Comparison of ENCODE assay signal across 8 mouse cellular contexts in genomic region chr4:154855721-154856479, GRCm38 (mm10). TPM values are rescaled to one million over a fixed set of nuclear protein-coding genes. Genes with fewer than 3 reads are reported as not detected.
DNase-seq lines count a peak whose midpoint lies in the region; ATAC-seq and TF ChIP-seq lines count a peak whose summit lies in the region.

No protein-coding gene starts in this region.

- no peaks in the 10 kb centered on the region for H3K9me3 ChIP-seq in hindbrain, embryonic 13.5 days

- H3K27ac ChIP-seq in hindbrain, embryonic 13.5 days: peak overlapping the region; percentile 89

- ATAC-seq in hindbrain, embryonic 13.5 days (ENCODE audit: low FRiP score): peak; percentile 97

- no peaks in the 10 kb centered on the region for H3K36me3 ChIP-seq in hindbrain, embryonic 13.5 days

- peak overlapping the region; percentile 51 for H3K4me3 ChIP-seq in hindbrain, embryonic 13.5 days
- H3K4me3 ChIP-seq in lung, adult 2 months (replicated peaks; ENCODE audit: extremely low read depth, low read depth, low read length): peak overlapping the region; percentile 38

- peak overlapping the region; percentile 81 for H3K4me2 ChIP-seq in hindbrain, embryonic 13.5 days

- peaks cover 14% of the 10 kb centered on the region for H3K4me1 ChIP-seq in hindbrain, embryonic 13.5 days (replicated peaks)
- peaks cover 4% of the 10 kb centered on the region; the same call in 1 of the 2 replicates for H3K4me1 ChIP-seq in lung, adult 2 months (ENCODE audit: control insufficient read depth, insufficient read depth, low read length)

- 0 out of 2 replicates have a peak, but pooled peaks have one; percentile 9 for TF ChIP-seq CTCF in lung, adult 2 months (IDR thresholded peaks at IDR 0.05; ENCODE audit: insufficient read depth, low read length)

- under 1% methylated on average over 71 of the region's 110 CpGs for WGBS in hindbrain, embryonic 13.5 days
- under 1% methylated on average over 110 of the region's 110 CpGs for WGBS in lung, adult 2 months

- TF ChIP-seq POLR2A in lung, adult 2 months (IDR thresholded peaks at IDR 0.05; ENCODE audit: borderline replicate concordance, extremely low read depth, low read depth, low read length): no peak

- H3K9ac ChIP-seq in hindbrain, embryonic 13.5 days: peak overlapping the region; percentile 84

- DNase-seq in adrenal gland, adult (ENCODE audit: inconsistent age in 2 of 2, low spot score in 1 of 2): peak; percentile 75 to 91
- peak; percentile 92 to 95 for DNase-seq in cerebellum, postnatal 36 days
- peak; percentile 92 to 94 for DNase-seq in frontal cortex, postnatal 36 days (ENCODE audit: low spot score in 2 of 2)
- DNase-seq in layer of hippocampus, adult 9-11 months: peak; percentile 90
- peak; percentile 60 for DNase-seq in lung, adult 2 months
- DNase-seq in ovary, adult 18-20 months (ENCODE audit: low spot score): peak; percentile 80
- DNase-seq in urinary bladder, adult 2 months (ENCODE audit: low spot score): peak; percentile 68

- peaks cover 43% of the 10 kb centered on the region for H3K27me3 ChIP-seq in hindbrain, embryonic 13.5 days

RNA-seq across cellular contexts. Expression of gene Mmel1, which starts 13.5 kb away (rescaled TPM):
- 0.13 and 0.25 TPM in 2 replicates for polyA plus RNA-seq in hindbrain, embryonic 13.5 days (2015; fragmentation: Nextera tagmentation; extraction: Ambion mirVana)
- polyA plus RNA-seq in lung, adult 2 months (2012; rRNA removed): 0.09 and 0.12 TPM in 2 replicates
- polyA plus RNA-seq in urinary bladder, adult 2 months (2012; rRNA removed): 0.06 and 0.07 TPM in 2 replicates

RNA-seq across cellular contexts. Expression of gene Ttc34, which starts 18.6 kb away (rescaled TPM):
- 0.56 and 0.57 TPM in 2 replicates for polyA plus RNA-seq in hindbrain, embryonic 13.5 days (2015; fragmentation: Nextera tagmentation; extraction: Ambion mirVana)
- polyA plus RNA-seq in lung, adult 2 months (2012; rRNA removed): 4.8 and 5.1 TPM in 2 replicates
- 0.06 and 0.09 TPM in 2 replicates for polyA plus RNA-seq in urinary bladder, adult 2 months (2012; rRNA removed)

RNA-seq across cellular contexts. Expression of gene Fam213b, which starts 43.0 kb away (rescaled TPM):
- polyA plus RNA-seq in hindbrain, embryonic 13.5 days (2015; fragmentation: Nextera tagmentation; extraction: Ambion mirVana): 44.1 and 48.8 TPM in 2 replicates
- 8.9 and 14.8 TPM in 2 replicates for polyA plus RNA-seq in lung, adult 2 months (2012; rRNA removed)
- 33.1 and 35.2 TPM in 2 replicates for polyA plus RNA-seq in urinary bladder, adult 2 months (2012; rRNA removed)

Comparison
In these comparisons a context has a peak if more than half of its experiments do, and no peak if none do; other contexts are left out.
1. Peak in every context shown above with its lines: DNase-seq, ATAC-seq, H3K4me3 ChIP-seq and H3K27ac ChIP-seq.